Mouse (Mus musculus) lung, embryonic 16.5 days (tissue): ENCODE results near the gene Trpv2. TPM values are rescaled to one million over a fixed set of nuclear protein-coding genes. Genes with fewer than 3 reads are reported as not detected.
A peak's percentile ranks its signal among the peaks of the same experiment; 100 is the strongest.

Source experiments
- ATAC-seq: fragments of 200-750 bp; cut with Nextera tagmentation; 2 replicates; pipeline ENCODE4 v1.8.0; 2017; ENCODE audit warnings: low read depth, mild to moderate bottlenecking, moderate library complexity
- H3K27ac ChIP-seq: fragments of 300-500 bp; sonication (generic); 2 replicates; pipeline ENCODE4 v1.5.1; 2014; ENCODE audit warnings: mild to moderate bottlenecking, control low read depth, low read length
- H3K27me3 ChIP-seq: fragments of 300-500 bp; sonication (generic); 2 replicates; pipeline ENCODE4 v1.6.1; 2014; ENCODE audit warnings: low read depth, low read length, mixed read lengths; ENCODE audit not compliant: control insufficient read depth, insufficient read depth
- H3K36me3 ChIP-seq: fragments of 300-500 bp; sonication (generic); 2 replicates; pipeline ENCODE4 v1.6.1; 2014; ENCODE audit warnings: low read length; ENCODE audit not compliant: control insufficient read depth, insufficient read depth
- H3K4me1 ChIP-seq: fragments of 300-500 bp; sonication (generic); replicated peaks from 2 replicates; pipeline ENCODE4 v1.6.1; 2014; ENCODE audit warnings: low read length, mixed read lengths; ENCODE audit not compliant: control insufficient read depth, insufficient read depth
- H3K4me2 ChIP-seq: fragments of 300-500 bp; sonication (generic); 2 replicates; pipeline ENCODE4 v1.6.1; 2014; ENCODE audit warnings: low read depth, low read length, control low read depth
- H3K4me3 ChIP-seq: fragments of 300-500 bp; sonication (generic); 2 replicates; pipeline ENCODE4 v1.5.1; 2014; ENCODE audit warnings: mild to moderate bottlenecking, low read length, control low read depth
- H3K9ac ChIP-seq: fragments of 300-500 bp; sonication (generic); 2 replicates; pipeline ENCODE4 v1.6.1; 2014; ENCODE audit warnings: low read length, control low read depth
- H3K9me3 ChIP-seq: fragments of 300-500 bp; sonication (generic); 2 replicates; pipeline ENCODE4 v1.6.1; 2016; ENCODE audit warnings: low read length; ENCODE audit not compliant: control insufficient read depth
- WGBS: fragments of 180-500 bp; shearing (Covaris S2); extraction: QIAGEN DNeasy Blood & Tissue Kit; methylation state at CpG from one replicate; pipeline ENCODE4 v1.1.7; 2014; 5-methylcytosine and 5-hydroxymethylcytosine counted together
- polyA plus RNA-seq: library from polyadenylated mRNA; unstranded; fragments of >200 nt; fragmentation: Nextera tagmentation; extraction: Ambion mirVana; gene quantifications from 2 replicates; pipeline ENCODE4 v1.2.1, GENCODE M21; 2015

Trpv2 gene
- polyA plus RNA-seq, 1 experiment from 2014 or later, result 4.8 TPM

DNA sequence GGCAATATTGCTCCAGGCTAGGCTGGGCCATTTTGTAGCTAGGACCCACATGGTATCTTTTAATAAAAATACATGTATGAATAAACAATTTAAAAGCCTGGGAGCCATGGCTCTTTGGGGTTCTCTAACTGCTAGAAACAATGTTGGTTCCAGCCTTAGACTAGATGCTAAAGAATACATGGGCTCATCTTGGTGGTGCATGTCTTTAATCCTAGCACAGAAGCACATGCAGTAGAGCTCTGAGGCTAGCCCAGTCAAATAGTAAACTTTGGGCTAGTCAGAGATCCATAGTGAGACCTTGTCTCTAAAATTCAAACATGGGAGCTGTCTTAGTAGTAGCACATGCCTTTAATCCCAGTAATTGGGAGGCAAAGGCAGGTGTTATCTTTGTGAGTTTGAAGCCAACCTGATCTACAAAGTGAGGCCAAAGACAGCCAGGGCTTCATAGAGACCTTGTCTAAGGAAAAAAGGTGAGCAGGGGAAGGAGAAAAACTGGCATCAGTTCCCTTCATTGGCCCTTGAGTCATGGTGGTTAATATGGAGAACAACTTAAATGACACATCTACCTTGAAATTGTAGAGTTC, 19.3 kb upstream of the Trpv2 start:
- peaks cover 17% of the 10 kb centered on the region for H3K4me1 ChIP-seq
- peak overlapping the region; percentile 61; the same call in 1 of the 2 replicates for H3K4me3 ChIP-seq
- H3K9ac ChIP-seq, result no peak overlapping the region
- peak overlapping the region; percentile 95 for H3K4me2 ChIP-seq
- H3K9me3 ChIP-seq, result no peaks in the 10 kb centered on the region
- peaks cover 16% of the 10 kb centered on the region; the same call in 1 of the 2 replicates for H3K36me3 ChIP-seq
- no peak overlapping the region for H3K27ac ChIP-seq
- ATAC-seq, result no peak
- H3K27me3 ChIP-seq, result no peaks in the 10 kb centered on the region

DNA sequence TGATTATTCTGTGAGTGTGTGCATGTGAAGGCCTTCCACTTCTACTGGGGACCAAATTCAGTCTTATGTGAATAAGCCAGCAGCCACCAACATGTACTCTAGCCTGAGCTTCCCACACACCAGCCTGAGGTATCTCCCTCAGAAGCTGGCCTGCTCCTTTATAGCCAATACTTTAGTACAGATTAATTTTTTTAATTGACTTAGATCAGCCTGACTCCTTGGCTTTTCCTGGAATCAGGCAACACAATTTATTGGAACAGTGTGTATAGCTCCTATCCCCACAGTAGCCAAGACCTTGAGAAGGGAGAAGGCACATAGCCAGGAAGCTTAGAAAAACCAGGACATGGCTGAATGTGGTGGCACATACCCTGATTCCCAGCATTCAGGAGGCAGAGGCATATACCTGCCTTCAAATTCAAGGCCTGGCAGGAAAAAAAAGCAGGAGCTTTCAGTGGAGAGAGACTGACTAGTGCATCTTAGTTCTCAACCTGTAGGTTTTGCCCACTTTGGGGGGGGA, 18.3 kb upstream of the Trpv2 start:
- Histone ChIP-seq H3K4me1 (peaks cover 17% of the 10 kb centered on the region), H3K4me3 (no peak overlapping the region), H3K9ac (no peak overlapping the region), H3K36me3 (peaks cover 16% of the 10 kb centered on the region; the same call in 1 of the 2 replicates), H3K27ac (no peak overlapping the region), H3K27me3 (no peaks in the 10 kb centered on the region), H3K4me2 (no peak overlapping the region), H3K9me3 (no peaks in the 10 kb centered on the region)
- ATAC-seq, result no peak

DNA sequence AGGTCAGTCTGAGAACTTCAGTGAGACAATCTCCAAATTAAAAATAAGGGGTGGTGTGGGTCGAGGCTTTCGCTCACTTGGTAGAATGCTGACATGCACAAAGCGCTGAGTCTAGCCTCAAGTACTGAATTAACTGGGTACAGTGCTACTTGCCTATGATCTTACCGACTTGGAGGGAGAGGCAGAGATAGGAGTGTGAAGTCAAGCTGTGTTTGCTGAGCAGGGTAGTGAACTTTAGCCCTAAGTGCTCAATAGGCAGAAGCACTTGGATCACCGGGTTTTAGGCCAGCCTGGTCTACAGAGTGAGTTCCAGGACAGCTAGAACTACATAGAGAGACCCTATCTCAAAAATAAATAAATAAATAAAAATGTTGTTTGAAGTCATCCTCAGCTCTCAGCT, 17.1 kb upstream of the Trpv2 start:
- H3K36me3 ChIP-seq, result peaks cover 16% of the 10 kb centered on the region; the same call in 1 of the 2 replicates
- peaks cover 17% of the 10 kb centered on the region for H3K4me1 ChIP-seq
- no peak overlapping the region for H3K4me3 ChIP-seq
- no peaks in the 10 kb centered on the region for H3K9me3 ChIP-seq
- WGBS, result 45% methylated on average over 5 of the region's 5 CpGs
- no peak overlapping the region for H3K27ac ChIP-seq
- no peak for ATAC-seq
- H3K4me2 ChIP-seq, result no peak overlapping the region
- H3K27me3 ChIP-seq, result no peaks in the 10 kb centered on the region
- no peak overlapping the region for H3K9ac ChIP-seq

DNA sequence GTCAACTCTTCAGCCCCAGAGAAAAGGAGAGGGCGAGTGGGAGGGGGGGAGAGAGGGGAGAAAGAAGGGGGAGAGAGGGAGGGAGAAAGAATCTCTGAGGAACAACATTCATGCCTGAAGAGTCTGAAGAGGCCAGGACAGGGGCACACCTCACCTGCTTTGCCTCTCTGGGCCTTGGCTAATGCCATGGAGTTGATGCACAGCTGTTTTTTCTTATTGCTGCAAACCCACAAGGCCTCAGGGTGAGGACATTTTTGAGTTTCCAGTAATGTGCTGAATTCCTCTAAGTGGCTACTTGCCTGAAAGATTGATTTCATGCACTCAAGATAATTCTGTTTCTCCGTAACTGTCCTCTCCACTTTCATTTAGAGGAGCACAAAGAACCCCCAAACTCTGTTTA, 16.1 kb upstream of the Trpv2 start:
- peaks cover 16% of the 10 kb centered on the region for H3K4me1 ChIP-seq
- WGBS, result 31% methylated on average over 2 of the region's 2 CpGs
- no peak overlapping the region for H3K9ac ChIP-seq
- H3K9me3 ChIP-seq, result no peaks in the 10 kb centered on the region
- H3K36me3 ChIP-seq, result peaks cover 15% of the 10 kb centered on the region; the same call in 1 of the 2 replicates
- H3K27ac ChIP-seq, result no peak overlapping the region
- no peaks in the 10 kb centered on the region for H3K27me3 ChIP-seq
- no peak overlapping the region for H3K4me2 ChIP-seq
- no peak for ATAC-seq
- H3K4me3 ChIP-seq, result no peak overlapping the region

DNA sequence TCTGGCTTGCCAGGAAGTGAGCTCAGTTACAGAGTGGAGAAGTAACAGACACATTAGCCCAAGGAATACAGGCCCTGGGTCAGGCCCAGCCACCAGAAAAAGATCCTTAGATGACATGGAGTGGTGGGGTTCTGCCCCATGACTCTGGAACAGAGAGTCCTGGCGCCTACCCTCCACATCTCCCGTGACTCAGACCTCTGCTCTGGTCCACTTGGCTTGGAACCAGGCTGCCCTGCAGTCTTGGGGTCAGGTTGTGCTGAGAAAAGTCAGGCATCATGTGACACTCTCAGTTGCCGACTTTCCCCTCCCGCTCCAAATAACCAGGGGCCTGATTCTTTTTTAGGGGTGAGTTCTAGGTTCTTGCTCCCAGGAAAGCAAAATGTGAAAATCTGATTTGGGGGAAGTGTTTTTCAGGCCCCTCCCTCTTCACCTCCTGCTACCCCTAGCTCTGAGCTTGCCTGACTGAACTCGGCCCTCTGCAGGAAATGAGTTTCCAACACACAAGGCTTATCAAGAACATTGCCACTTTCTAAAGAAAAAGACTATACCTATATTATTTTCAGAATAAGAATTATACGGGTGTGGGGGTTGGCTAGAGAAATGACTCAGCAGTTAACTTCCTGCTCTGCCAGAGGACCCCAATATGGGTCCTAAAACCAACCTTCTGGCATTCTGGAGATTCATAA, 15.2 kb upstream of the Trpv2 start:
- no peak overlapping the region for H3K4me2 ChIP-seq
- peaks cover 6% of the 10 kb centered on the region; the same call in 1 of the 2 replicates for H3K36me3 ChIP-seq
- peaks cover 7% of the 10 kb centered on the region for H3K4me1 ChIP-seq
- ATAC-seq, result peak; percentile 37; the same call in 1 of the 2 replicates
- H3K27ac ChIP-seq, result no peak overlapping the region
- H3K4me3 ChIP-seq, result no peak overlapping the region
- H3K9me3 ChIP-seq, result no peaks in the 10 kb centered on the region
- WGBS, result 40% methylated on average over 6 of the region's 6 CpGs
- H3K27me3 ChIP-seq, result no peaks in the 10 kb centered on the region
- no peak overlapping the region for H3K9ac ChIP-seq

DNA sequence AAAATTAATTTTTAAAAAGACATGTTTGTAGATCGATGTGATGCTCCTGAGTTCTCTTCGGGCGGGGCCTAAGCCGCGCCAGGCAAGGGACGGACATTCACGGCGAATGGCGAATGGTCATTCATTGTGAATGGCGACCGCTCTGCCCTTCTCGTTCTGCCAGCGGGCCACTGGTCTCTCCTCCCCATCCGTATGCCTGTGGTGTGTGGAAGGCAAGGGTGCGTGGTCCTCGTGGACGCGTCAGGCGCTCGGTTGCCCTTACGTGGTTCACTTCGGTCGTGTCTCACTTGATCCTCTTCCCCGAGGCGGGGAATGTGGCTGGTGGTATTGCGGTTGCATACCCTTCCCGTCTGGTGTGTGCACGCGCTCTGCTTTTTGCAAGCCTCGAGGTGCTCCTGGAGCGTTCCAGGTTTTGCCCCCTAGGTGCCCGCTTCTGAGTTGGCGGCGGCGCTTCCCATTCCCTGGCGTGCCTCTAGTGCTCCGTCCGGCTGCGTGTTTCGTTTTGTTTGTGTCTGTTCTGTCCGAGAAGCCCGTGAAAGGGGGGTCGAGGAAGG, 13.7 kb upstream of the Trpv2 start:
- H3K27ac ChIP-seq, result no peak overlapping the region
- peak overlapping the region; percentile 70 for H3K4me2 ChIP-seq
- H3K9ac ChIP-seq, result peak overlapping the region; percentile 48
- ATAC-seq, result no peak
- H3K4me1 ChIP-seq, result no peaks in the 10 kb centered on the region
- WGBS, result 30% methylated on average over 43 of the region's 43 CpGs
- no peaks in the 10 kb centered on the region for H3K36me3 ChIP-seq
- peak overlapping the region; percentile 43 for H3K4me3 ChIP-seq
- H3K9me3 ChIP-seq, result no peaks in the 10 kb centered on the region
- no peaks in the 10 kb centered on the region for H3K27me3 ChIP-seq

DNA sequence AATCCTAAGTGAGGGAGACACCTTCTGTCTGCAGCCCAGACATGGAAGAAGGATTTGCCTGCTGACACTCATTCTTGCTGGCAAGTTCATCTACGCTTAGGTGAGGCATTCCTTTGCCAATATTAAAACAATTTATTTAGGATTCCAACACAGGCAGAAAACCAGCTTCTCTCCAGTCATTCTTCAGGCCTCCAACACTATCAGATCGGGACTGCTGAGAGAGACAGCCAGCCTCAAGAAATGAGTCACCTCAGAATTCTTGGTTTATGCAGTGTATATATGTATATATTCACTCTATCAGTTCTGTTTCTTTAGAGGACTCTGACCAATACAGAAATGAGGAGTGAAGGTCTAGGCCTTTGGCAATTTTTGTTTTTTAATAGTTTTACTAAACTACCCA, 10.7 kb upstream of the Trpv2 start:
- H3K9ac ChIP-seq, result no peak overlapping the region
- H3K9me3 ChIP-seq, result no peaks in the 10 kb centered on the region
- WGBS, result 77% methylated on average over 2 of the region's 2 CpGs
- H3K4me2 ChIP-seq, result no peak overlapping the region
- no peak for ATAC-seq
- no peaks in the 10 kb centered on the region for H3K4me1 ChIP-seq
- no peak overlapping the region for H3K4me3 ChIP-seq
- no peaks in the 10 kb centered on the region for H3K27me3 ChIP-seq
- no peaks in the 10 kb centered on the region for H3K36me3 ChIP-seq
- H3K27ac ChIP-seq, result no peak overlapping the region

DNA sequence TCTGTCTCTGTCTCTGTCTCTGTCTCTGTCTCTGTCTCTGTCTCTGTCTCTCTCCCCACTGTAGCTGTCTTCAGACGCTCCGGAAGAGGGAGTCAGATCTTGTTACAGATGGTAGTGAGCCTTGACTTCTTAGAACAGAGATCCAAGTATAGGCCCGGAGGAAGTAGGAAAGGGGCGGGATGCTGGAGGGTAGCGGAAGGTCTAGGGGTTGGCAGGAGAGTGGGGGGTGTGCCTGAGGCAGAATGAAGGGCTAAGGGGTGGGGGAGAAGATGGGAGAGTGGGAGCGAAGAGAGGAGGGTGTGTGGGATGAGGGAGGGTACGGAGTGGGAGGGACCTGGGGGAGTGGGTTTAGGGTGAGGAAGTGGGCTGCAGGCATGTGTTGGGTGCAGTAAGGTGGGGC, 8.5 kb upstream of the Trpv2 start:
- WGBS, result 52% methylated on average over 7 of the region's 7 CpGs
- no peak overlapping the region for H3K4me2 ChIP-seq
- ATAC-seq, result no peak
- no peaks in the 10 kb centered on the region for H3K4me1 ChIP-seq
- H3K36me3 ChIP-seq, result no peaks in the 10 kb centered on the region
- no peak overlapping the region for H3K9ac ChIP-seq
- H3K4me3 ChIP-seq, result no peak overlapping the region
- no peaks in the 10 kb centered on the region for H3K27me3 ChIP-seq
- H3K9me3 ChIP-seq, result no peaks in the 10 kb centered on the region
- H3K27ac ChIP-seq, result no peak overlapping the region

DNA sequence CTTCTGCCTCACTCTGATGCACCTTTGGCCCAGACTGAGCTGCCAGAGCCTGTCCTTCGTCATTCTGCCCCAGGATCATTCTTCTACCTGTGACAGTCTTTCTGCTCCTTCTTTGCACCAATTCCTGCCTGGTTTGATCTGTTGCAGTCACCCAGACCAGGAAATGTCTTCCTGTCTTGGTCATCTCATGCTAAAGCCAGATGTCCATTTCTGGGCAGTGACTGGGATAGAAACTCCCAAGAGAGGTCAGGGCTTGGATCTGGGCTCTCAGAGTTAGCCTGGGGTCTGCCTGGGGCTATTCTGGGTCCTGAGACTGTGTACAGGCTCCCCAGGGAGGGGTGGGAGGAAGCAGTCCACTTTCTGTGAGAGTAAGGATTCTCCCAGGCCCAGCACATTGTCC, 8.1 kb upstream of the Trpv2 start:
- Histone ChIP-seq H3K27me3 (no peaks in the 10 kb centered on the region), H3K9me3 (no peaks in the 10 kb centered on the region), H3K9ac (no peak overlapping the region), H3K4me2 (no peak overlapping the region), H3K36me3 (no peaks in the 10 kb centered on the region), H3K4me3 (no peak overlapping the region), H3K27ac (no peak overlapping the region), H3K4me1 (no peaks in the 10 kb centered on the region)
- 54% methylated on average over 1 of the region's 1 CpGs for WGBS
- ATAC-seq, result no peak
